Mouse (Mus musculus): ENCODE results near the gene Slc16a10.

GRCm38 (mm10) chr10:40006963-40007362, 135.1 kb downstream of the Slc16a10 start:
- TF ChIP-seq CTCF (conservative IDR thresholded peaks at IDR 0.05; ENCODE audit: insufficient read depth, insufficient read length, low read depth, low read length), result no peak
- no peak for TF ChIP-seq POLR2A (IDR thresholded peaks at IDR 0.05; ENCODE audit: low read depth, low read length)

Data from kidney, adult 2 months (tissue).